ENCODE assay signal across 9 mouse cellular contexts in the genomic region with DNA sequence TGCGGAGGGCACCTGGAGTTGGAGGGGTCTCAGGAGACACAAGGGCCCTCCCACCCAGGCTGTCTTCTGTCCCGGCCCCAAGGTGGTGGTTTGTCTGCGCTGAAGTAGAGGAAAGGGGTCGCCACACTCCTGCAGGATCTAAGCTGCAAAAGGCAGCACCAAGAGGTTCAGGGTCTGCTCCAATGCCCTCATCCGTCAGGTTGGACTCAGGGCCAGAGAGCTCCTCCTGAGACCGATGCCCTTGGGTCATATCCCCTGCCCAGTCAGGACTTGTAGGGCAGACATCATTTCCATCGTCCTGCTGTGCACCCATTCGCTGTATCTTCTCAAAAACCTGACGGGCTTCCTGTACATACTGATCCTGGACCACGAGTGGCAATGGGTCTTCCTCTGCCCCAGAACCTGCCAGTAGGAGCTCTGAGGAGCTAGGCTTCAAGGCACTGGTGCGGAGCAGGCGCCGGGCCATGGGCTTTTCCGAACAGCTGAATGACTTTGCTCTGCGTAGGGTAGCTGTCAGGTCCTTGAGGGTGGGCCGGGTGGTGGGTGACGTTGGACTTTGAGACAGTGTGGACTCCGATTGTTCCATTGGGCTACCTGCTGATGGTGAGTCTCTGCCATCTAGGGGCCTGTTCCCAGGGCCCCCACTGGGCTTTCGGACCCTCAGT. TPM values are rescaled to one million over a fixed set of nuclear protein-coding genes. Genes with fewer than 3 reads are reported as not detected.
DNase-seq lines count a peak whose midpoint lies in the region; ATAC-seq and TF ChIP-seq lines count a peak whose summit lies in the region.
"Had no signal": no experiment of that assay in that cellular context is flagged by ENCODE, and none has a peak within 500 bp of the region (broad histone marks: within the 10 kb centered on the region; RNA-seq: fewer than 3 reads in every experiment).

No protein-coding gene starts in this region.

- no peak for TF ChIP-seq POLR2A in cerebellum, adult 2 months (IDR thresholded peaks at IDR 0.05; ENCODE audit: borderline replicate concordance, insufficient read depth, low read length)

- DNase-seq in heart, adult 11 months, result no peak
- DNase-seq in embryonic facial prominence, embryonic 11.5 days (ENCODE audit: low spot score), result no peak
- no peak for DNase-seq in adipocyte (ENCODE audit: low spot score)
- no peak for DNase-seq in cerebellum, adult 2 months
- no peak for DNase-seq in frontal cortex, postnatal 14 days (ENCODE audit: low spot score in 2 of 2)
- DNase-seq: adrenal gland, postnatal 36 days had no signal

- no peak overlapping the region for H3K27ac ChIP-seq in heart, embryonic 15.5 days
- H3K27ac ChIP-seq in embryonic facial prominence, embryonic 11.5 days (replicated peaks; ENCODE audit: low read depth, low read length), result no peak overlapping the region
- H3K27ac ChIP-seq in hindbrain, embryonic 15.5 days (replicated peaks), result no peak overlapping the region
- no peak overlapping the region for H3K27ac ChIP-seq in midbrain, embryonic 13.5 days
- no peak overlapping the region for H3K27ac ChIP-seq in cerebellum, adult 2 months (ENCODE audit: insufficient read depth, low read length)

- WGBS in heart, embryonic 15.5 days, result 61% methylated on average over 19 of the region's 19 CpGs
- 75% methylated on average over 19 of the region's 19 CpGs for WGBS in embryonic facial prominence, embryonic 11.5 days
- 80% methylated on average over 19 of the region's 19 CpGs for WGBS in hindbrain, embryonic 15.5 days
- WGBS in midbrain, embryonic 13.5 days, result 85% methylated on average over 19 of the region's 19 CpGs
- WGBS in cerebellum, adult 2 months, result 86% methylated on average over 19 of the region's 19 CpGs

- peak overlapping the region; percentile 90 for H3K4me2 ChIP-seq in heart, embryonic 15.5 days
- peak overlapping the region; percentile 83 for H3K4me2 ChIP-seq in embryonic facial prominence, embryonic 11.5 days (ENCODE audit: low read depth, low read length)
- peak overlapping the region; percentile 87 for H3K4me2 ChIP-seq in hindbrain, embryonic 15.5 days
- H3K4me2 ChIP-seq in midbrain, embryonic 13.5 days (replicated peaks), result peak overlapping the region; percentile 81

- peak overlapping the region; percentile 87 for H3K9ac ChIP-seq in heart, embryonic 15.5 days
- peak overlapping the region; percentile 25; the same call in 1 of the 2 replicates for H3K9ac ChIP-seq in embryonic facial prominence, embryonic 11.5 days (replicated peaks; ENCODE audit: low read length)
- H3K9ac ChIP-seq in hindbrain, embryonic 15.5 days, result no peak overlapping the region
- H3K9ac ChIP-seq in midbrain, embryonic 13.5 days (replicated peaks), result no peak overlapping the region

- no peak for TF ChIP-seq CTCF in cerebellum, adult 2 months (IDR thresholded peaks at IDR 0.05; ENCODE audit: borderline replicate concordance, insufficient read depth, low read depth, low read length)

- H3K9me3 ChIP-seq in heart, embryonic 15.5 days (replicated peaks), result no peaks in the 10 kb centered on the region
- no peaks in the 10 kb centered on the region for H3K9me3 ChIP-seq in embryonic facial prominence, embryonic 11.5 days (replicated peaks; ENCODE audit: control insufficient read depth, low read length)
- H3K9me3 ChIP-seq in hindbrain, embryonic 15.5 days, result no peaks in the 10 kb centered on the region
- H3K9me3 ChIP-seq in midbrain, embryonic 13.5 days, result no peaks in the 10 kb centered on the region

- ATAC-seq in heart, embryonic 15.5 days (replicated peaks; ENCODE audit: insufficient number of reproducible peaks, insufficient read depth, low FRiP score, low read depth), result no peak
- no peak for ATAC-seq in embryonic facial prominence, embryonic 11.5 days (replicated peaks; ENCODE audit: insufficient number of reproducible peaks, low FRiP score, low TSS enrichment, low read depth)
- ATAC-seq in hindbrain, embryonic 15.5 days (ENCODE audit: low FRiP score, low read depth), result no peak
- ATAC-seq in midbrain, embryonic 13.5 days, result no peak

- peaks cover 62% of the 10 kb centered on the region for H3K4me1 ChIP-seq in heart, embryonic 15.5 days (replicated peaks)
- peaks cover 33% of the 10 kb centered on the region for H3K4me1 ChIP-seq in embryonic facial prominence, embryonic 11.5 days (ENCODE audit: control insufficient read depth, insufficient read depth, low read length)
- H3K4me1 ChIP-seq in hindbrain, embryonic 15.5 days (replicated peaks), result peaks cover 53% of the 10 kb centered on the region
- peaks cover 73% of the 10 kb centered on the region for H3K4me1 ChIP-seq in midbrain, embryonic 13.5 days (replicated peaks)
- peaks cover 6% of the 10 kb centered on the region; the same call in 1 of the 2 replicates for H3K4me1 ChIP-seq in cerebellum, adult 2 months (ENCODE audit: control insufficient read depth, insufficient read depth, low read length)

- no peaks in the 10 kb centered on the region for H3K27me3 ChIP-seq in heart, embryonic 15.5 days
- H3K27me3 ChIP-seq in embryonic facial prominence, embryonic 11.5 days (ENCODE audit: control insufficient read depth, insufficient read depth, low read length), result no peaks in the 10 kb centered on the region
- peaks cover 42% of the 10 kb centered on the region for H3K27me3 ChIP-seq in hindbrain, embryonic 15.5 days
- peaks cover 64% of the 10 kb centered on the region for H3K27me3 ChIP-seq in midbrain, embryonic 13.5 days
- H3K27me3 ChIP-seq in cerebellum, adult 2 months (ENCODE audit: control insufficient read depth, insufficient read depth, low read length), result peaks cover 10% of the 10 kb centered on the region; the same call in 1 of the 2 replicates

- no peaks in the 10 kb centered on the region for H3K36me3 ChIP-seq in heart, embryonic 15.5 days
- no peaks in the 10 kb centered on the region for H3K36me3 ChIP-seq in embryonic facial prominence, embryonic 11.5 days (replicated peaks; ENCODE audit: control insufficient read depth, insufficient read depth, low read depth, low read length)
- no peaks in the 10 kb centered on the region for H3K36me3 ChIP-seq in hindbrain, embryonic 15.5 days
- H3K36me3 ChIP-seq in midbrain, embryonic 13.5 days, result no peaks in the 10 kb centered on the region

- H3K4me3 ChIP-seq in heart, embryonic 15.5 days, result peak overlapping the region; percentile 75
- peak overlapping the region; percentile 87 for H3K4me3 ChIP-seq in embryonic facial prominence, embryonic 11.5 days (ENCODE audit: low read depth, low read length)
- peak overlapping the region; percentile 50 for H3K4me3 ChIP-seq in hindbrain, embryonic 15.5 days
- peak overlapping the region; percentile 53; the same call in 1 of the 2 replicates for H3K4me3 ChIP-seq in midbrain, embryonic 13.5 days (replicated peaks)
- no peak overlapping the region for H3K4me3 ChIP-seq in cerebellum, adult 2 months (replicated peaks; ENCODE audit: insufficient read depth, low read depth, low read length)

RNA-seq across cellular contexts. Expression of a gene that starts 2.1 kb away (rescaled TPM):
- polyA plus RNA-seq in heart, embryonic 15.5 days (2015; fragmentation: Nextera tagmentation; extraction: Ambion mirVana), result 4.1 and 6.6 TPM in 2 replicates
- polyA plus RNA-seq in embryonic facial prominence, embryonic 11.5 days (2014; fragmentation: Nextera tagmentation; extraction: Ambion mirVana), result 8.1 and 10.0 TPM in 2 replicates
- 12.9 and 14.6 TPM in 2 replicates for polyA plus RNA-seq in hindbrain, embryonic 15.5 days (2015; fragmentation: Nextera tagmentation; extraction: Ambion mirVana)
- 5.8 and 5.9 TPM in 2 replicates for polyA plus RNA-seq in midbrain, embryonic 13.5 days (2015; fragmentation: Nextera tagmentation; extraction: Ambion mirVana)
- polyA plus RNA-seq in cerebellum, adult 2 months (2012; rRNA removed), result 70.0 and 71.4 TPM in 2 replicates

RNA-seq across cellular contexts. Expression of a gene that starts 44.7 kb away (rescaled TPM):
- 3.8 and 6.8 TPM in 2 replicates for polyA plus RNA-seq in heart, embryonic 15.5 days (2015; fragmentation: Nextera tagmentation; extraction: Ambion mirVana)
- 1.8 and 1.9 TPM in 2 replicates for polyA plus RNA-seq in embryonic facial prominence, embryonic 11.5 days (2014; fragmentation: Nextera tagmentation; extraction: Ambion mirVana)
- polyA plus RNA-seq in hindbrain, embryonic 15.5 days (2015; fragmentation: Nextera tagmentation; extraction: Ambion mirVana), result 3.2 and 4.4 TPM in 2 replicates
- 1.9 and 2.7 TPM in 2 replicates for polyA plus RNA-seq in midbrain, embryonic 13.5 days (2015; fragmentation: Nextera tagmentation; extraction: Ambion mirVana)
- 1.1 and 1.3 TPM in 2 replicates for polyA plus RNA-seq in cerebellum, adult 2 months (2012; rRNA removed)

Comparison
In these comparisons a context has a peak if more than half of its experiments do, and no peak if none do; other contexts are left out.
1. H3K9ac ChIP-seq: peak in heart, embryonic 15.5 days (single experiment) and embryonic facial prominence, embryonic 11.5 days (single experiment); none in hindbrain, embryonic 15.5 days (single experiment) and midbrain, embryonic 13.5 days (single experiment).
2. Peak in every context shown above with its lines, with median percentiles within 50 percentile points of each other: H3K4me2 ChIP-seq.